Mouse (Mus musculus): Measurements from ENCODE around the gene Whamm.

DNA sequence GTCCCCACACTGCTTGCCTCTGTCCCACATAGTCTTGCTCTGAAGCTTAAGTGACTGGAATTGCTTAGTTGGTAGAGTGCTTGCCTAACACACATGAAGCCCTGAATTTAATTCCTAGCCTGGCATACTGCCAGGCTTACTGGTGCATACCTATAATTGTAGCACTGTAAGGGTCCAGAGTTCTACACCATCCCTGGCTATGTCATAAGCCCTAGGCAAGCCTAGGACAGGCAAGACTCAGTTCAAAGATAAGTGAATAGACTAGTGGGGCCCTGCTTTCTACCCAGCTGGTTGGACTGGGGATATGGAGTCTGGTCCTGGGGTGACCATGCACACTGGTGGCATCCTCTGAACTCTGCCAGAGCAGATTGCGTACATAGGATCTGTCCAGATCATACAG lies 26.6 kb downstream of the Whamm start:
- TF ChIP-seq CTCF (IDR thresholded peaks at IDR 0.05) (no peak), EP300 (IDR thresholded peaks at IDR 0.05) (no peak)

Data from lung, postnatal 0 days (tissue).